Mouse (Mus musculus): ENCODE measurements around the gene Faf1. TPM values are rescaled to one million over a fixed set of nuclear protein-coding genes. Genes with fewer than 3 reads are reported as not detected.

Gene Faf1
- polyA plus RNA-seq, 1 experiment from 2014 or later = 19.3 TPM

GRCm38 (mm10) chr4:109656301-109656700 lies 20.1 kb upstream of the Faf1 start:
- H3K27ac ChIP-seq = no peak overlapping the region
- 39% methylated on average over 4 of the region's 4 CpGs for WGBS
- H3K36me3 ChIP-seq = no peaks in the 10 kb centered on the region
- no peak overlapping the region for H3K9ac ChIP-seq
- H3K4me3 ChIP-seq = peak overlapping the region; percentile 63; the same call in 1 of the 2 replicates
- H3K4me2 ChIP-seq = peak overlapping the region; percentile 99; the same call in 1 of the 2 replicates
- no peaks in the 10 kb centered on the region for H3K9me3 ChIP-seq (replicated peaks)
- peaks cover 51% of the 10 kb centered on the region for H3K27me3 ChIP-seq
- H3K4me1 ChIP-seq (replicated peaks) = peaks cover 11% of the 10 kb centered on the region
- no peak for ATAC-seq (replicated peaks; ENCODE audit: insufficient number of reproducible peaks, insufficient read depth, low FRiP score, low read depth)

DNA sequence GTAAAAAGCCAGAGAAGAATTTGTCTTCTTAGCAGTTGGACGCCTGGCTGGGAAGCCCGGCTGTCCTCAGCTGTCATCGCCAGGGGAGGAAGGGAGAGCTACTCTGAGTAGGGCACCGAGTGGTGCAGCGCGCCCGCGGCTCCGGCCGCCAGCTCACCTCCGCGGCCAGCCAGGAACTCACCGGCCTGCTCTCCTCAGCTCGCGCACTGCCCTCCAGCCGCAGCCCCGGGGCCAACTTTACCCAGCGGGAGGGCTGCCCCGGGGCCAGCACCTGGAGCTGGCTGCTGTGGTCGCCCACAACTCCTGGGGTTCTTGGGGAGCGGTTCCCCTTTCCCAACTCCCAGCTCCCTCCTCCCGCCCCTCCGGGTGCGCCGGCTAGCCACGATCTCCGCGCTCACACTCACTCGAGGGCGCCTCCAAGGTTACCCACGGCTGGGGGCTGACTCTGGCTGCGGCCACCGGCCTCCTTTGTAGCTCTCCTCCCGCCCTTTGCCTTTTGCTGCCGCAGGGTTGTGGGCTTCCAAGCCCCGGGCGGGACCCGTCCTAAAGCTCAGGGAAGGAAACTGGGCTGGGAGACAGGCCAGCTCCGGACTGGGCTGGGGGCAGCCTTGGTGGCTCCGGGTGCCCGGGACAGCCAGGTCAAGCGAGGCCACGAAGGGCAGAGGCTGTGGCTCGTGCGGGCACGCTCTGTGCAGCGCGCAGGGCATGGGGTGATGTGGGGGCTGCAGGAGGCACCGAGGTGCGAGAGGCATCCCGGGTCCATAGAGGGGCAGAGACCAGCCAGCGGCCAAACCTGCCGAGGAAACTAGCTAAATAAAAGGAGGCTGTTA lies 19.2 kb upstream of the Faf1 start:
- Histone ChIP-seq H3K27ac (no peak overlapping the region), H3K9ac (peak overlapping the region; percentile 34), H3K9me3 (replicated peaks) (no peaks in the 10 kb centered on the region), H3K4me3 (peak overlapping the region; percentile 63), H3K27me3 (peaks cover 57% of the 10 kb centered on the region), H3K4me1 (replicated peaks) (peaks cover 11% of the 10 kb centered on the region), H3K36me3 (no peaks in the 10 kb centered on the region), H3K4me2 (peak overlapping the region; percentile 99)
- WGBS = under 1% methylated on average over 52 of the region's 53 CpGs
- peak; percentile 75 for ATAC-seq (replicated peaks; ENCODE audit: insufficient number of reproducible peaks, insufficient read depth, low FRiP score, low read depth)

DNA sequence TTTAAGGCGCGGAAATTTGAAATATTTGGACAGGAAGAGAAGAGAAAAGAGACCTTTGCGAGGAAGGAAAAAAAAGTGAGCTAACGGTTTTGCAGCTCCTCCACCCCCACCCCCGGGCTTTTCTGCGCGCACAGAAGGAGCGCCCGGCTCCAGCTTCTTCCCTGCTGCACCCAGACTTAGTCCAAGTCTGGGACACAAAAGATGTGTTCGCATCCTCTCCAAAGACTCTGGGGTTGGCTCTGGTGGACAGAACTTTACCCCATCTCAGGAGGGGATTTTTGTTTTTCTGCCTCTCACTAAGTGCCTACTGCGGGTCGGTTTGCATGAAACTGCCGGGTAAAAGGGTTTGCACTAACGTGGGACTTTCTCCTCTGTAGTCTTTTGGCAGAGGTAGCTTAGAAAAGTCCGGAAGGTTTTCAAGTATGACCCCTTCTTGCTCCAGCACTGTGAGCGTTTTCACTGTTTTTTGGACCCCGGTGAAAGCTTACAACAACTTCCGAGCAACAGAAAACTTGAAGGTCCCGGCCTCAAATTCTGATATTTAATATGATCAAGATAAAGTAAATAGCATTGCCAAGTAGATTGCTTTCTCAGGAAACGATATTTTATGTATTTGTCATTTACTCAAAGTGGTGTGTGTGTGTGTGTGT lies 18.4 kb upstream of the Faf1 start:
- peak overlapping the region; percentile 99 for H3K4me2 ChIP-seq
- H3K4me3 ChIP-seq = peak overlapping the region; percentile 63
- WGBS = 8% methylated on average over 20 of the region's 20 CpGs
- H3K27me3 ChIP-seq = peaks cover 60% of the 10 kb centered on the region
- no peaks in the 10 kb centered on the region for H3K9me3 ChIP-seq (replicated peaks)
- H3K36me3 ChIP-seq = no peaks in the 10 kb centered on the region
- no peak overlapping the region for H3K27ac ChIP-seq
- 0 out of 2 replicates have a peak, but pooled peaks have one; percentile 18 for ATAC-seq (replicated peaks; ENCODE audit: insufficient number of reproducible peaks, insufficient read depth, low FRiP score, low read depth)
- peak overlapping the region; percentile 34 for H3K9ac ChIP-seq
- H3K4me1 ChIP-seq (replicated peaks) = peaks cover 11% of the 10 kb centered on the region

GRCm38 (mm10) chr4:109658826-109659225 lies 17.6 kb upstream of the Faf1 start:
- no peak overlapping the region for H3K4me2 ChIP-seq
- H3K9me3 ChIP-seq (replicated peaks) = no peaks in the 10 kb centered on the region
- H3K27ac ChIP-seq = no peak overlapping the region
- H3K36me3 ChIP-seq = no peaks in the 10 kb centered on the region
- no peak overlapping the region for H3K4me3 ChIP-seq
- H3K9ac ChIP-seq = no peak overlapping the region
- peaks cover 58% of the 10 kb centered on the region for H3K27me3 ChIP-seq
- no peak for ATAC-seq (replicated peaks; ENCODE audit: insufficient number of reproducible peaks, insufficient read depth, low FRiP score, low read depth)
- peaks cover 11% of the 10 kb centered on the region for H3K4me1 ChIP-seq (replicated peaks)
- WGBS = 29% methylated on average over 8 of the region's 8 CpGs

GRCm38 (mm10) chr4:109659571-109659970 lies 16.8 kb upstream of the Faf1 start:
- Histone ChIP-seq H3K27ac (no peak overlapping the region), H3K9ac (no peak overlapping the region), H3K4me3 (no peak overlapping the region), H3K9me3 (replicated peaks) (no peaks in the 10 kb centered on the region), H3K36me3 (no peaks in the 10 kb centered on the region), H3K4me1 (replicated peaks) (peaks cover 14% of the 10 kb centered on the region), H3K4me2 (no peak overlapping the region), H3K27me3 (peaks cover 58% of the 10 kb centered on the region)
- no peak for ATAC-seq (replicated peaks; ENCODE audit: insufficient number of reproducible peaks, insufficient read depth, low FRiP score, low read depth)
- 64% methylated on average over 2 of the region's 2 CpGs for WGBS

DNA sequence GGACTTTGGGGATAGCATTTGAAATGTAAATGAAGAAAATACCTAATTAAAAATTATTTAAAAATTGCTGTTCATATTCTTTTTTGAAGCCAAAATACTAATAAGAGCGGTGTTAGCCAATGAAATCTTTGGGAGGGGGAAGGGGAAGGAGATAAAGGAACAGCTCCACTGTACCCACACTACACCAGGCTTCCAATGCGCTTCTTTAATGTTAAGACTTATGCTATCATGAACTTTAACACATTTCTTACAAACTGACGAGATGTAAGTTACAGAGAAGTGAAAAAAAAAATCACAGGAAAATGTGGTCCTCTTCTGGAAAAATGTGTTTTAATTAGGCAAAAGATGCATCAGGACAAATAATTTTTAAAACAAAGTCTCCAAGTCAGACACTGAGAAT lies 15.8 kb upstream of the Faf1 start:
- Histone ChIP-seq H3K27me3 (peaks cover 51% of the 10 kb centered on the region), H3K27ac (no peak overlapping the region), H3K4me1 (replicated peaks) (peaks cover 18% of the 10 kb centered on the region), H3K4me2 (no peak overlapping the region), H3K36me3 (no peaks in the 10 kb centered on the region), H3K9ac (no peak overlapping the region), H3K9me3 (replicated peaks) (no peaks in the 10 kb centered on the region), H3K4me3 (no peak overlapping the region)
- 63% methylated on average over 3 of the region's 3 CpGs for WGBS
- ATAC-seq (replicated peaks; ENCODE audit: insufficient number of reproducible peaks, insufficient read depth, low FRiP score, low read depth) = no peak

DNA sequence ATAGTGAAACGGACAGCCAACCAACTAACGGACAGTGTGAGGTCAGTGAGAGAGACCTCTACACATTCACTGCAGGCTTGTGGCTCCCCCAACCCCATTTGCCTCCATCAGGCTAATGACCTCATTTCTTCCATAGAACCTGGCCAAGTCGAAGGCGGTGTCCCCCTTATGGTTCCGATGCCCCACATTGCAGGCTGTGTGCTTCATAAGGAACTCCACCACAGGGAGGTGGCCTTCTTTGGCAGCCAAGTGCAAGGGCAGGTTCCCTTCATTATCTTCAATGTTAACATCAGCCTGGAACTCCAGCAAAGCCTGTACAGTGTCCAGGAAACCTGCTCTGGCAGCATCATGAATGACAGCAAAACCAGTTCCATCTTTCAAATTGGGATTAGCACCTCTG lies 15.2 kb upstream of the Faf1 start:
- H3K27me3 ChIP-seq = peaks cover 46% of the 10 kb centered on the region
- 54% methylated on average over 5 of the region's 5 CpGs for WGBS
- no peaks in the 10 kb centered on the region for H3K36me3 ChIP-seq

GRCm38 (mm10) chr4:109662271-109662670 lies 14.1 kb upstream of the Faf1 start:
- Histone ChIP-seq H3K9me3 (replicated peaks) (no peaks in the 10 kb centered on the region), H3K27ac (no peak overlapping the region), H3K36me3 (no peaks in the 10 kb centered on the region), H3K27me3 (peaks cover 40% of the 10 kb centered on the region), H3K4me2 (no peak overlapping the region), H3K4me1 (replicated peaks) (peaks cover 14% of the 10 kb centered on the region), H3K9ac (no peak overlapping the region), H3K4me3 (no peak overlapping the region)
- WGBS = 45% methylated on average over 5 of the region's 5 CpGs
- ATAC-seq (replicated peaks; ENCODE audit: insufficient number of reproducible peaks, insufficient read depth, low FRiP score, low read depth) = no peak

More for the DNA sequence above, 15.2 kb upstream of the Faf1 start:
- H3K4me2 ChIP-seq = no peak overlapping the region
- H3K9me3 ChIP-seq (replicated peaks) = no peaks in the 10 kb centered on the region
- H3K4me3 ChIP-seq = no peak overlapping the region
- no peak overlapping the region for H3K9ac ChIP-seq
- no peak for ATAC-seq (replicated peaks; ENCODE audit: insufficient number of reproducible peaks, insufficient read depth, low FRiP score, low read depth)
- H3K27ac ChIP-seq = no peak overlapping the region
- H3K4me1 ChIP-seq (replicated peaks) = peaks cover 18% of the 10 kb centered on the region

DNA sequence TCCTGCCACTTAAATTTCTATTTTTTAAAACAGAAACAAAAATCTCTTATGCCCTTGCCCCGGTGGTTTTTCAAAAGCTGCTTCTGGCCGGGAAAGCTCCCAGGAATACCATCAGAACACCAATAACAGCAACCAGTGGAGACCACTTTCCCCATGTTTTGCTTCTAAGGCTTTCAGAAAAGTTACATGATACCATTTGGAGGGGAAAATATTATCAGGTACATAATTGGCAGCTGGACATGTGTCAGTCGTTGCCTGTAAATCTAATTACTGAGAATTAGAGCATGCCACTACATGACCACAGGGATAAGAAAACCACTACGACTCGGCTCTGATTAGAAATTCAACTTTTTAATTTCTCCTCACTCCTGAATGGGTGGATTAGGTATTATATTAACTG lies 12.3 kb upstream of the Faf1 start:
- Histone ChIP-seq H3K36me3 (no peaks in the 10 kb centered on the region), H3K4me1 (replicated peaks) (peaks cover 11% of the 10 kb centered on the region), H3K9me3 (replicated peaks) (no peaks in the 10 kb centered on the region), H3K27me3 (peaks cover 26% of the 10 kb centered on the region), H3K4me3 (peak overlapping the region; percentile 86), H3K4me2 (peak overlapping the region; percentile 93), H3K27ac (no peak overlapping the region), H3K9ac (no peak overlapping the region)
- no peak for ATAC-seq (replicated peaks; ENCODE audit: insufficient number of reproducible peaks, insufficient read depth, low FRiP score, low read depth)
- 32% methylated on average over 5 of the region's 5 CpGs for WGBS

DNA sequence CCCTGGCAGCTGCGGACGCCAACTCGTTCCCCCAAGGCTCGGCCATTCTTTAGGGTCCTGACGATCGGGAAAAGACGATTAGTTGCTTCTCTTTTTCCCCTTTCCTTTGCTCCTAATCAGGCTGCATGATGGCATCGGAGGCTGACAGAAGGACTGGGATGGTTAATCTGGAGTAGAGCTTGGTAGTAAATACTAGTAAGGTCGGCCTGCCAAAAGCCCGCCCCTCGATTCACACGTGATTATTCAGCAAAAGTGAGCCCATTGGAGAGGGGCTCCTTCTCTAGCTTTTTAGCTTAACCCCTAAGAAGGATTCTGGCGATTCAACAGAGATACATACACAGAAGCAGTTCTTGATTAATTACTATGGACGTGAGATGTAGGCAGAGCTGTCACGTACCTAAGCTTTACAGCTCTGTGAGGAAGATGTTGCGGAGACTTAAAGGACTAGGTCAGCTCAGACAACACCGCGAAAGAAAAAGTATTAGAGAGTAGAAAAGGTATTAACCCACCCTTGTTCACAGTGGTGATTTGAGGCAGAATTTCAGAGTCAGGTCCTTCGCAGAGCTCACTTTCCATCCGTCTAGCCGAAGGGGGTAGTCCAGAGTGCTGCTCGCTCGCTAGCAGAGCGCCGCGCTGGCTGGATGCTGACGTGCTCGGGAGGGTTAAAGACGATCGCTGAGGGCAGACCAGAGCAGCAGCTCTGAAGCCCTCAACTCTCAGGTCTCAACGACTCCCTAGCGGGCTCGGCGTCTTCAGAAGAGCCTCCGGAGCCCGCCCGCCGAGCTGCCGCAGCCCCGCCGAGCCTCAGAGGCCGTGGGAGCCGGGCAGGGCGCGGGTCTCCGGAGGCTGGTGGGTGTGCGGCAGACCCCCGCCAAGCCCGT lies 11.0 kb upstream of the Faf1 start:
- peak overlapping the region; percentile 86 for H3K4me3 ChIP-seq
- ATAC-seq (replicated peaks; ENCODE audit: insufficient number of reproducible peaks, insufficient read depth, low FRiP score, low read depth) = peak; percentile 49; the same call in 1 of the 2 replicates
- peak overlapping the region; percentile 93 for H3K4me2 ChIP-seq
- no peaks in the 10 kb centered on the region for H3K9me3 ChIP-seq (replicated peaks)
- H3K9ac ChIP-seq = peak overlapping the region; percentile 99
- no peaks in the 10 kb centered on the region for H3K36me3 ChIP-seq
- H3K27ac ChIP-seq = peak overlapping the region; percentile 99
- under 1% methylated on average over 49 of the region's 49 CpGs for WGBS
- peaks cover 11% of the 10 kb centered on the region for H3K4me1 ChIP-seq (replicated peaks)
- H3K27me3 ChIP-seq = peaks cover 17% of the 10 kb centered on the region

GRCm38 (mm10) chr4:109665982-109666460 lies 10.4 kb upstream of the Faf1 start:
- peaks cover 12% of the 10 kb centered on the region for H3K27me3 ChIP-seq
- H3K4me2 ChIP-seq = peak overlapping the region; percentile 93
- no peaks in the 10 kb centered on the region for H3K36me3 ChIP-seq
- no peaks in the 10 kb centered on the region for H3K9me3 ChIP-seq (replicated peaks)
- H3K4me3 ChIP-seq = peak overlapping the region; percentile 86
- peaks cover 11% of the 10 kb centered on the region for H3K4me1 ChIP-seq (replicated peaks)
- peak overlapping the region; percentile 99 for H3K9ac ChIP-seq
- WGBS = under 1% methylated on average over 42 of the region's 49 CpGs
- peak overlapping the region; percentile 99 for H3K27ac ChIP-seq
- ATAC-seq (replicated peaks; ENCODE audit: insufficient number of reproducible peaks, insufficient read depth, low FRiP score, low read depth) = peak; percentile 55
